Mouse (Mus musculus) heart, adult 2 months (tissue): Measurements from ENCODE around the gene Inhba.

Experiments used
- CTCF ChIP-seq: fragments of 200-600 bp; IDR thresholded peaks from 2 replicates; pipeline ENCODE4 v1.8.1; 2022; ENCODE audit warnings: antibody characterized with exemption, mild to moderate bottlenecking, moderate library complexity
- POLR2A ChIP-seq: fragments of 200-500 bp; IDR thresholded peaks from 2 replicates; pipeline ENCODE4 v1.6.1; 2011; ENCODE audit warnings: mild to moderate bottlenecking, low read depth, low read length, control low read depth; ENCODE audit not compliant: insufficient read depth

GRCm38 (mm10) chr13:16011372-16012242, at the start of gene Inhba:
- no peak for TF ChIP-seq CTCF
- TF ChIP-seq POLR2A, result no peak
